ENCODE assay signal across 10 mouse cellular contexts in the genomic region with DNA sequence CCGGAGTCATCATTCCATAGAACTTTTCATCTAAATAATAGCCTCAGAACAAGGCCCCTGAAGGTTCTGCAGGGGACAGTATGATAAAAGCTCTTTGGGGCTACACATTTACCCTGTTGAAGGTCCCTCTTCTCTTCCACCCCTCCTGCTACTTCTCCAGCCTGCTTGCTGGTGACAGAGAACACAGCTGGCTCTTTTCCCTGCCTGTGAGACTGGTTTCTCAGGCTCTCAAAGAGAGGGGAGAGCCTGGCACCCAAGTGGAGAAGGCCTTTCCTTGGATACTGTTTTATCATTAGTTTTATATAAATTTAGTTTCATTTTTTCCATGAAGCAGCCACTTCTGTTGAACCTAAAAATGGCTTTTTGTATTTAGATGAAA. TPM values are rescaled to one million over a fixed set of nuclear protein-coding genes. Genes with fewer than 3 reads are reported as not detected.
DNase-seq lines count a peak whose midpoint lies in the region; ATAC-seq lines count a peak whose summit lies in the region.
"Had no signal": no experiment of that assay in that cellular context is flagged by ENCODE, and none has a peak within 500 bp of the region (broad histone marks: within the 10 kb centered on the region; RNA-seq: fewer than 3 reads in every experiment).

No protein-coding gene starts in this region.

- no peak overlapping the region for H3K4me2 ChIP-seq in limb, embryonic 13.5 days (replicated peaks)

- DNase-seq in heart, embryonic 10.5 days (ENCODE audit: low spot score) = no peak
- no peak for DNase-seq in heart, adult 11 months
- peak; percentile 59 for DNase-seq in lung, postnatal 10 days
- DNase-seq in lung, postnatal 4 days = no peak
- no peak for DNase-seq in yolk sac, embryonic 10.5 days (ENCODE audit: low spot score)
- no peak for DNase-seq in cerebellum, adult 11-12 months
- DNase-seq in gastrocnemius, postnatal 10 days = no peak
- DNase-seq: cerebellum, adult 9-10 months had no signal

- 0 out of 2 replicates have a peak overlapping the region, but pooled peaks have one; percentile 39 for H3K9ac ChIP-seq in limb, embryonic 13.5 days

- no peaks in the 10 kb centered on the region for H3K27me3 ChIP-seq in heart, embryonic 10.5 days (ENCODE audit: insufficient read depth, poor library complexity, severe bottlenecking)
- no peaks in the 10 kb centered on the region for H3K27me3 ChIP-seq in limb, embryonic 13.5 days

- H3K4me1 ChIP-seq in heart, embryonic 10.5 days = peaks cover 26% of the 10 kb centered on the region
- H3K4me1 ChIP-seq in limb, embryonic 13.5 days = peaks cover 9% of the 10 kb centered on the region

- no peaks in the 10 kb centered on the region for H3K9me3 ChIP-seq in heart, embryonic 10.5 days
- no peaks in the 10 kb centered on the region for H3K9me3 ChIP-seq in limb, embryonic 13.5 days

- peaks cover 27% of the 10 kb centered on the region for H3K36me3 ChIP-seq in heart, embryonic 10.5 days
- H3K36me3 ChIP-seq in limb, embryonic 13.5 days = peaks cover 76% of the 10 kb centered on the region

- 82% methylated on average over 1 of the region's 1 CpGs for WGBS in heart, embryonic 10.5 days
- WGBS in limb, embryonic 13.5 days = 82% methylated on average over 1 of the region's 1 CpGs

- H3K4me3 ChIP-seq in heart, embryonic 10.5 days = no peak overlapping the region
- no peak overlapping the region for H3K4me3 ChIP-seq in limb, embryonic 13.5 days

- peak overlapping the region; percentile 77 for H3K27ac ChIP-seq in heart, embryonic 10.5 days
- peak overlapping the region; percentile 39; the same call in 1 of the 2 replicates for H3K27ac ChIP-seq in limb, embryonic 13.5 days

- no peak for ATAC-seq in limb, embryonic 13.5 days (ENCODE audit: low FRiP score, low read depth)

RNA-seq across cellular contexts. Expression of a gene that starts 14.4 kb away (rescaled TPM):
- 15.2 and 19.8 TPM in 2 replicates for polyA plus RNA-seq in heart, embryonic 10.5 days (2016; fragmentation: Nextera tagmentation; extraction: Ambion mirVana)
- polyA plus RNA-seq in limb, embryonic 13.5 days (2015; fragmentation: Nextera tagmentation; extraction: Ambion mirVana) = 19.4 and 21.4 TPM in 2 replicates
- 1 to 10 TPM; 6.2 to 7.7 TPM for total RNA-seq in gastrocnemius, postnatal 10 days (2021)

RNA-seq across cellular contexts. Expression of a gene that starts 25.9 kb away (rescaled TPM):
- 0.10 and 0.13 TPM in 2 replicates for polyA plus RNA-seq in heart, embryonic 10.5 days (2016; fragmentation: Nextera tagmentation; extraction: Ambion mirVana)
- 0.20 TPM in 1 of 2 replicates, not detected in the other for polyA plus RNA-seq in limb, embryonic 13.5 days (2015; fragmentation: Nextera tagmentation; extraction: Ambion mirVana)
- total RNA-seq in gastrocnemius, postnatal 10 days (2021) = not detected
- total RNA-seq: gastrocnemius, adult 8-10 months had no signal
